ENCODE assay signal across 22 mouse cellular contexts in the genomic region with DNA sequence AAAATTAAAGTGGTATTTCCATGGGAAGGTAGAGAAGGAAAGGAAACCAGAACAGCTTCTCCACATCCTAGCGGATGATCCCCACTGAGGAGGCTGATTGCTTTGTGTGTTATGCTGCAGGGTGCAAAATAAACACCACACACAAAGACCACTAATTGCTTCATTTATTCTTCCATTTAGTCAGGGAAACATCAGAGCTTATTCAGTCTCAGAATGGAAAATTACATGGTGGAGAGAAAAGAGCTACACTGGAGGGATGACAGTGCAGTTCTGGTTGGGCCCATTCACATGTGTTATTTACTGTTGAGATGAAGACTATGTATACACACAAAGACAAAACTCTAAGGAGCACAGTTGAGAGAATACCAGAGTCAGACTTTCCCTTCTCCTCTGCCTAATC. TPM values are rescaled to one million over a fixed set of nuclear protein-coding genes. Genes with fewer than 3 reads are reported as not detected.
DNase-seq lines count a peak whose midpoint lies in the region; ATAC-seq and TF ChIP-seq lines count a peak whose summit lies in the region.
"Had no signal": no experiment of that assay in that cellular context is flagged by ENCODE, and none has a peak within 500 bp of the region (broad histone marks: within the 10 kb centered on the region; RNA-seq: fewer than 3 reads in every experiment).

No protein-coding gene starts in this region.

- H3K27ac ChIP-seq in forebrain, embryonic 15.5 days (replicated peaks) = 0 out of 2 replicates have a peak overlapping the region, but pooled peaks have one; percentile 43
- H3K27ac ChIP-seq in forebrain, embryonic 10.5 days = no peak overlapping the region
- peak overlapping the region; percentile 76 for H3K27ac ChIP-seq in left cerebral cortex, adult 2 months
- peak overlapping the region; percentile 53; the same call in 1 of the 2 replicates for H3K27ac ChIP-seq in cortical plate, adult 2 months (ENCODE audit: insufficient read depth, low read length)
- H3K27ac ChIP-seq: embryonic facial prominence, embryonic 13.5 days; gastrocnemius, adult 2 months; heart, embryonic 13.5 days; hindbrain, embryonic 12.5 days had no signal

- TF ChIP-seq POLR2A in cortical plate, adult 2 months (IDR thresholded peaks at IDR 0.05; ENCODE audit: extremely low read depth, insufficient read depth, low read length) = no peak

- no peaks in the 10 kb centered on the region for H3K36me3 ChIP-seq in forebrain, embryonic 15.5 days
- no peaks in the 10 kb centered on the region for H3K36me3 ChIP-seq in forebrain, embryonic 10.5 days (replicated peaks)
- H3K36me3 ChIP-seq: embryonic facial prominence, embryonic 13.5 days; heart, embryonic 13.5 days; hindbrain, embryonic 12.5 days had no signal

- no peaks in the 10 kb centered on the region for H3K27me3 ChIP-seq in forebrain, embryonic 15.5 days
- no peaks in the 10 kb centered on the region for H3K27me3 ChIP-seq in forebrain, embryonic 10.5 days (ENCODE audit: poor library complexity, severe bottlenecking)
- H3K27me3 ChIP-seq: embryonic facial prominence, embryonic 13.5 days; heart, embryonic 13.5 days; hindbrain, embryonic 12.5 days had no signal

- H3K4me1 ChIP-seq in forebrain, embryonic 15.5 days = no peaks in the 10 kb centered on the region; the same call in 1 of the 2 replicates
- H3K4me1 ChIP-seq in forebrain, embryonic 10.5 days = no peaks in the 10 kb centered on the region
- H3K4me1 ChIP-seq in cortical plate, adult 2 months (ENCODE audit: control insufficient read depth, insufficient read depth, low read length) = no peaks in the 10 kb centered on the region
- H3K4me1 ChIP-seq: heart, embryonic 13.5 days; hindbrain, embryonic 12.5 days had no signal

- no peak overlapping the region for H3K4me2 ChIP-seq in forebrain, embryonic 15.5 days (replicated peaks)
- H3K4me2 ChIP-seq: embryonic facial prominence, embryonic 13.5 days; heart, embryonic 13.5 days; hindbrain, embryonic 12.5 days had no signal

- no peak for DNase-seq in forebrain, embryonic 10.5 days (ENCODE audit: extremely low spot score, low spot score)
- no peak for DNase-seq in left cerebral cortex, adult 2 months (ENCODE audit: extremely low spot score in 1 of 2, low spot score in 2 of 2)
- DNase-seq in left cerebral cortex, adult 9 months (ENCODE audit: low spot score in 2 of 2) = no peak
- DNase-seq in T-cell, adult 2 months (ENCODE audit: low spot score) = no peak
- DNase-seq: adrenal gland, adult 8-10 months; adrenal gland, postnatal 36 days; cerebellum, adult 11-12 months; cerebellum, adult 9-10 months; cerebellum, postnatal 25 days; gastrocnemius, adult 2 months; gastrocnemius, postnatal 25 days; heart, postnatal 36 days had no signal

- peak; percentile 66 for ATAC-seq in forebrain, embryonic 15.5 days (replicated peaks)
- ATAC-seq: hindbrain, embryonic 16.5 days; inflammation-experienced regulatory T-cells, adult 6 months; intestine, postnatal 0 days had no signal

- TF ChIP-seq CTCF in left cerebral cortex, adult 2 months (IDR thresholded peaks at IDR 0.05) = no peak
- TF ChIP-seq CTCF in cortical plate, adult 2 months (IDR thresholded peaks at IDR 0.05; ENCODE audit: extremely low read depth, insufficient read depth, low read length) = no peak

- no peak overlapping the region for H3K4me3 ChIP-seq in forebrain, embryonic 15.5 days
- H3K4me3 ChIP-seq in forebrain, embryonic 10.5 days = no peak overlapping the region
- no peak overlapping the region for H3K4me3 ChIP-seq in left cerebral cortex, adult 2 months
- H3K4me3 ChIP-seq in cortical plate, adult 2 months (ENCODE audit: insufficient read depth, low read length) = no peak overlapping the region
- H3K4me3 ChIP-seq: embryonic facial prominence, embryonic 13.5 days; gastrocnemius, adult 2 months; heart, embryonic 13.5 days; hindbrain, embryonic 12.5 days had no signal

- H3K9ac ChIP-seq in forebrain, embryonic 15.5 days (replicated peaks) = no peak overlapping the region
- H3K9ac ChIP-seq: embryonic facial prominence, embryonic 13.5 days; heart, embryonic 13.5 days; hindbrain, embryonic 12.5 days had no signal

- WGBS in forebrain, embryonic 15.5 days = 47% methylated on average over 1 of the region's 1 CpGs
- 69% methylated on average over 1 of the region's 1 CpGs for WGBS in forebrain, embryonic 10.5 days

- no peaks in the 10 kb centered on the region for H3K9me3 ChIP-seq in forebrain, embryonic 15.5 days
- H3K9me3 ChIP-seq in forebrain, embryonic 10.5 days = no peaks in the 10 kb centered on the region
- H3K9me3 ChIP-seq: embryonic facial prominence, embryonic 13.5 days; heart, embryonic 13.5 days; hindbrain, embryonic 12.5 days had no signal

- intact Hi-C loops in left cerebral cortex, adult 2 months (cut with DNase I) = loop anchor here (1.0 to 5.0 kb wide), 3 partner anchors 16 to 125 kb away; no protein-coding TSS in a partner anchor

RNA-seq across cellular contexts. Expression of gene Nrsn1, which starts 18.4 kb away (rescaled TPM):
- 30.1 and 35.5 TPM in 2 replicates for polyA plus RNA-seq in forebrain, embryonic 15.5 days (2015; fragmentation: Nextera tagmentation; extraction: Ambion mirVana)
- polyA plus RNA-seq in forebrain, embryonic 10.5 days (2016; fragmentation: Nextera tagmentation; extraction: Ambion mirVana) = 6.0 and 6.4 TPM in 2 replicates
- total RNA-seq in left cerebral cortex, adult 2 months (2021) = 100 to 1,000 TPM; 488 to 509 TPM
- polyA plus RNA-seq in cortical plate, adult 2 months (2012; rRNA removed) = 514 and 528 TPM in 2 replicates
- total RNA-seq: gastrocnemius, adult 2 months; gastrocnemius, postnatal 25 days; granulocyte monocyte progenitor cell, adult 5-6 weeks; heart, postnatal 36 days had no signal
- polyA plus RNA-seq: heart, postnatal 0 days; inflammation-experienced regulatory T-cells, adult 6 months had no signal

Comparison
In these comparisons a context has a peak if more than half of its experiments do, and no peak if none do; other contexts are left out.
1. RNA of gene Nrsn1, which starts 18.4 kb away (polyA plus RNA-seq): 514 to 528 TPM in cortical plate, adult 2 months; 30.1 to 35.5 TPM in forebrain, embryonic 15.5 days and 6.0 to 6.4 TPM in forebrain, embryonic 10.5 days; every median in the first group is over 10 times any median in the second.